ENCODE assay signal across 9 mouse cellular contexts in genomic region chr1:172528701-172529100, GRCm38 (mm10). TPM values are rescaled to one million over a fixed set of nuclear protein-coding genes. Genes with fewer than 3 reads are reported as not detected.
DNase-seq lines count a peak whose midpoint lies in the region; ATAC-seq and TF ChIP-seq lines count a peak whose summit lies in the region.
"Had no signal": no experiment of that assay in that cellular context is flagged by ENCODE, and none has a peak within 500 bp of the region (broad histone marks: within the 10 kb centered on the region; RNA-seq: fewer than 3 reads in every experiment).

No protein-coding gene starts in this region.

- no peak for TF ChIP-seq POLR2A in lung, adult 2 months (IDR thresholded peaks at IDR 0.05; ENCODE audit: borderline replicate concordance, extremely low read depth, low read depth, low read length)

- no peak overlapping the region for H3K4me3 ChIP-seq in forebrain, embryonic 14.5 days (ENCODE audit: low read depth, low read length)
- H3K4me3 ChIP-seq in lung, adult 2 months (replicated peaks; ENCODE audit: extremely low read depth, low read depth, low read length), result no peak overlapping the region
- H3K4me3 ChIP-seq: embryonic facial prominence, embryonic 13.5 days had no signal

- peaks cover 6% of the 10 kb centered on the region; the same call in 1 of the 2 replicates for H3K4me1 ChIP-seq in forebrain, embryonic 14.5 days (ENCODE audit: control insufficient read depth, insufficient read depth, low read length)
- H3K4me1 ChIP-seq in lung, adult 2 months (ENCODE audit: control insufficient read depth, insufficient read depth, low read length), result peaks cover 13% of the 10 kb centered on the region

- no peak overlapping the region for H3K27ac ChIP-seq in forebrain, embryonic 14.5 days (ENCODE audit: low read depth, low read length)
- H3K27ac ChIP-seq: embryonic facial prominence, embryonic 13.5 days had no signal

- peak; percentile 100 for TF ChIP-seq CTCF in lung, adult 2 months (IDR thresholded peaks at IDR 0.05; ENCODE audit: insufficient read depth, low read length)

- intact Hi-C loops in heart, postnatal 25 days (cut with DNase I), result loop anchor here (1.0 to 5.0 kb wide), 3 partner anchors 36 to 105 kb away; no protein-coding TSS in a partner anchor

- no peaks in the 10 kb centered on the region for H3K27me3 ChIP-seq in forebrain, embryonic 14.5 days (replicated peaks; ENCODE audit: control insufficient read depth, insufficient read depth, low read length)

- no peak overlapping the region for H3K9ac ChIP-seq in forebrain, embryonic 14.5 days (ENCODE audit: low read length)
- H3K9ac ChIP-seq: embryonic facial prominence, embryonic 13.5 days had no signal

- no peak overlapping the region for H3K4me2 ChIP-seq in forebrain, embryonic 14.5 days (ENCODE audit: low read length)
- H3K4me2 ChIP-seq: embryonic facial prominence, embryonic 13.5 days had no signal

- no peaks in the 10 kb centered on the region for H3K9me3 ChIP-seq in forebrain, embryonic 14.5 days (replicated peaks; ENCODE audit: control insufficient read depth, low read length)
- H3K9me3 ChIP-seq: embryonic facial prominence, embryonic 13.5 days had no signal

- 6% methylated on average over 7 of the region's 7 CpGs for WGBS in forebrain, embryonic 14.5 days
- 5% methylated on average over 7 of the region's 7 CpGs for WGBS in lung, adult 2 months

- DNase-seq in CD8-positive naive resting alpha-beta T cell, adult 2 months (ENCODE audit: low read depth in 2 of 2, low spot score in 2 of 2), result peak; percentile 84 to 89
- DNase-seq in c-Kit-positive CD71-positive TER-119-positive erythroid progenitor cells, embryonic 14.5 days (ENCODE audit: low spot score), result peak; percentile 48
- peak; percentile 87 for DNase-seq in forebrain, embryonic 14.5 days (ENCODE audit: low spot score)
- DNase-seq in heart, postnatal 25 days (ENCODE audit: low spot score), result peak; percentile 79
- DNase-seq in layer of hippocampus, adult 11-12 months (ENCODE audit: low spot score), result peak; percentile 93
- DNase-seq in lung, adult 2 months, result peak; percentile 90
- DNase-seq in ovary, adult 18-20 months (ENCODE audit: low spot score), result peak; percentile 69
- DNase-seq in thymus, adult 18-20 months, result peak; percentile 63 to 76

- peak; percentile 76 for ATAC-seq in forebrain, embryonic 14.5 days

- H3K36me3 ChIP-seq in forebrain, embryonic 14.5 days (ENCODE audit: control insufficient read depth, insufficient read depth, low read length), result no peaks in the 10 kb centered on the region
- H3K36me3 ChIP-seq: embryonic facial prominence, embryonic 13.5 days had no signal

RNA-seq across cellular contexts. Expression of gene Cfap45, which starts 8.1 kb away (rescaled TPM):
- 2.4 and 3.3 TPM in 2 replicates for polyA plus RNA-seq in forebrain, embryonic 14.5 days (2014; fragmentation: Nextera tagmentation; extraction: Ambion mirVana)
- under 1 TPM; 0.34 to 0.39 TPM for total RNA-seq in heart, postnatal 25 days (2021)
- 7.1 and 7.3 TPM in 2 replicates for polyA plus RNA-seq in lung, adult 2 months (2012; rRNA removed)

RNA-seq across cellular contexts. Expression of gene Vsig8, which starts 27.0 kb away (rescaled TPM):
- polyA plus RNA-seq in forebrain, embryonic 14.5 days (2014; fragmentation: Nextera tagmentation; extraction: Ambion mirVana), result 0.11 and 0.28 TPM in 2 replicates
- not detected for total RNA-seq in heart, postnatal 25 days (2021)
- 0.37 and 12.5 TPM in 2 replicates for polyA plus RNA-seq in lung, adult 2 months (2012; rRNA removed)

RNA-seq across cellular contexts. Expression of gene Tagln2, which starts 28.9 kb away (rescaled TPM):
- 40.4 and 53.3 TPM in 2 replicates for polyA plus RNA-seq in forebrain, embryonic 14.5 days (2014; fragmentation: Nextera tagmentation; extraction: Ambion mirVana)
- total RNA-seq in heart, postnatal 25 days (2021), result 10 to 100 TPM; 75.4 to 87.9 TPM
- polyA plus RNA-seq in lung, adult 2 months (2012; rRNA removed), result 585 and 594 TPM in 2 replicates

RNA-seq across cellular contexts. Expression of gene Igsf9, which starts 47.1 kb away (rescaled TPM):
- polyA plus RNA-seq in forebrain, embryonic 14.5 days (2014; fragmentation: Nextera tagmentation; extraction: Ambion mirVana), result 23.5 and 37.8 TPM in 2 replicates
- total RNA-seq in heart, postnatal 25 days (2021), result under 1 TPM; 0.25 to 0.55 TPM
- 11.1 and 11.8 TPM in 2 replicates for polyA plus RNA-seq in lung, adult 2 months (2012; rRNA removed)

RNA-seq across cellular contexts. Expression of gene Slamf9, which starts 53.5 kb away (rescaled TPM):
- 0.16 and 0.34 TPM in 2 replicates for polyA plus RNA-seq in forebrain, embryonic 14.5 days (2014; fragmentation: Nextera tagmentation; extraction: Ambion mirVana)
- total RNA-seq in heart, postnatal 25 days (2021), result 1 to 10 TPM; 1.3 TPM
- 10.6 and 15.2 TPM in 2 replicates for polyA plus RNA-seq in lung, adult 2 months (2012; rRNA removed)
- polyA plus RNA-seq: embryonic facial prominence, embryonic 13.5 days had no signal

Comparison
In these comparisons a context has a peak if more than half of its experiments do, and no peak if none do; other contexts are left out.
1. RNA of gene Tagln2, which starts 28.9 kb away (polyA plus RNA-seq): 585 to 594 TPM in lung, adult 2 months; 40.4 to 53.3 TPM in forebrain, embryonic 14.5 days; every median in the first group is over 10 times any median in the second.
2. Peak in every context shown above with its lines, with median percentiles within 50 percentile points of each other: DNase-seq.